Mouse (Mus musculus) cerebellum, postnatal 14 days (tissue): ENCODE measurements around the gene Herc2.
"Not testable (repeated sequence)": the region's sequence is repeated elsewhere in the genome, so short reads cannot be mapped to it uniquely, and the experiment has no call there.

Experiments used
- DNase-seq, 2 experiments: peaks; one replicate each; pipeline ENCODE4 v3.0.0; 2021; ENCODE audit warnings: mixed read lengths in 2 of 2

Gene Herc2

DNA sequence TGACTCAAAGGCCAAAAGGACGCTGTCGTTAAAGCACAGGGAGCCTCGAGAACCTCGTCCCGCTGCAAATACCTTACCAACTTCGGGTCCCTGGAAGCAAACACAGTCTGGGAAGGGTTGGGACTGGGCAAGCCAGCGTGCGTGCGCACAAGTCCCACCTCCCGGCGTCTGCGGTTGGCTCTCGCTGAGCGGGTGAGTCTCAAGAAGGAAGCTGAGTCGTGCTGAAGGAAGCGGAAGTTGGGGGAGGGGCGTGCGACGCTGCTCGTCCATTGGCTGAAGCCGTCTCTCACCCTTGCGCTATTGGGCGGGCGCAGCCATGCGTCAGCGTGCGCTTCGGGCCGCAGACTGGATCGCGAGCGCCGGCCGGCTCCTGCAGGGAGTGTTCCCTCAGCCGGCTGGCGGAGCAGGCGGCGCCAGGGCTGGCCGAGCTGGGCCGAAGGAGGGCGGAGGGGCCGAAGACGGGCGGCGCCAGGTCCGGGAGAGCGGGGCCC lies at the start of gene Herc2:
Gene Herc2, plus strand, starts transcription at position 366 of the 491 bp plus-strand sequence.
- peak; percentile 99 for DNase-seq

DNA sequence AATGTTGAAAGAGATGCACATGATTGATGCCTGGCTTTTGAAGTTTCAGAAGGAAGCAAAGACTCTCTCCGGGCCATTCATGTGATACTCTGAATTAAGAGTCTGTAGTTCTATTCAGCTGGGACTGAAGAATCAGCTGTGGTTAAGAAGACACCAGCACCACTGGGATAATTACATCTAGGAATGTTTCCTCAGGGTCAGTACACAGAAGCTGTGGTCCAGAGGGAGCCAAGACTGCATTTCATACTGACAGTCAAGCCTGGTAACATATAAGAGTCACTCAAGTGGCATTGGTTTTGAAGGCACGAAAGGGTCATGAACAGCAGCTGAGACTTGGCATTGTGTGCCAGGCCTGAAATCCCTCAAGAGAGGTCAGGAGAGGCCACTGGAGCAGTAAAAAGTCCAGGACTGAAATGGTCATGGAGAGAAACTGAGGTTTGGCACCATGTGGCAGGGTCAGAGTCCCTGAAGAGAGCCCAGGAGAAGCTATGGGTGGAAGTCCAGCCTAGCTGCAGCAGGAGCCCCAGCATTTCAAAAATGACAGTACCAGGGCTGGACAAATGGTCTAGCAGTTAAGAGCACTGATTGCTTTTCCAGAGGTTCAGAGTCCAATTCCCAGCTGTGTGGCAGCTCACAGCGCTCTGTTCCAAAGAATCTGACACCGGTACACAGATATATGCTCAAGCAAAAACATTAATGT lies 39.5 kb upstream of the Herc2 start:
- no peak for DNase-seq

DNA sequence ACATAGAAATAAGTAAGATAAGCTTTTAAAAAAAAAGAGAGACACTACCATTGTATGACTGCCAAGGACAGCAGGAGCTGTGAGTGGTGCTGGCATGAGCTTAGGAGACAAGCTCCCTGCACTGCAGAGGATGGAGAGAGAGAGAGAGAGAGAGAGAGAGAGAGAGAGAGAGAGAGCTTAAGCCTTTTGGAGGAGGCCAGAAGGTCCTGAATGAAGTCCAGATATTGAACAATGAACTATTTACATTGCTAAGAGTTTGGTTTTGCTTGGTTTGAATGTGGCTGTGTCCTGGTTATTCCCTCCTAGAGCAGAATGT lies 39.0 kb upstream of the Herc2 start:
- DNase-seq, result no peak

DNA sequence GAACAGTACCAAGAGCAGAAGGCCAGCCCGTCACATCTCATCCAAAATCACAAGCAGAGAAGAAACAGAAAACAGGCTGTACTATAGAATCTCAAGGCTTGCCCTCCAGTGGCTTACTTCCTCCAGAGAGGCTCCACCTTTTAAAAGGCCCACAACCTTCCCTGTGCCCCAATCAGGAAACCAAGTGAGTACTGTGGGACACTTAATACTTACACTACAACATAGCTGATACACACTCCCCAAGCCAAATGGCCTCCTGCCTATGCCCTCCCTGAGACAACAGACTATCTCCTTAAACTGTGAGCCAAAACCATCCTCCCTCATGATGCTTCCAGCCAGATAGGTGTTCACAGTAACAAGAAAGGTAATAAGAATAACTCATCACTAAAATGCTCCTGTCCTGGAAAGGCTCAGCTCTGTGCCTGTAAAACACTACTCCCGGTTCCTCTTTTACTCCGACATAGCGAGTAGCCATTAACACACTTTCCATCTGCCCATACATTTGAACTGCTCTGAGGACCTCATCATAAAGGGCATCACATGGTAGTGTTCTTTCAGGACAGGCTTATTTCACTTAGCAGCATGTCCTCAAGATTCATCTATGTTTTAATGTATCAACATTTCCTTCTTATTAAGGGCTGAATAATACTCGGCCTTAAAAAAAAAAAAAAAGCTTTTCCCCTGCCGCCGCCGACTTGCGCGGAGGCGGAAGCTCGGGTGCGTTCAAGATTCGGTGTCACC lies 36.6 kb upstream of the Herc2 start:
- no peak for DNase-seq

DNA sequence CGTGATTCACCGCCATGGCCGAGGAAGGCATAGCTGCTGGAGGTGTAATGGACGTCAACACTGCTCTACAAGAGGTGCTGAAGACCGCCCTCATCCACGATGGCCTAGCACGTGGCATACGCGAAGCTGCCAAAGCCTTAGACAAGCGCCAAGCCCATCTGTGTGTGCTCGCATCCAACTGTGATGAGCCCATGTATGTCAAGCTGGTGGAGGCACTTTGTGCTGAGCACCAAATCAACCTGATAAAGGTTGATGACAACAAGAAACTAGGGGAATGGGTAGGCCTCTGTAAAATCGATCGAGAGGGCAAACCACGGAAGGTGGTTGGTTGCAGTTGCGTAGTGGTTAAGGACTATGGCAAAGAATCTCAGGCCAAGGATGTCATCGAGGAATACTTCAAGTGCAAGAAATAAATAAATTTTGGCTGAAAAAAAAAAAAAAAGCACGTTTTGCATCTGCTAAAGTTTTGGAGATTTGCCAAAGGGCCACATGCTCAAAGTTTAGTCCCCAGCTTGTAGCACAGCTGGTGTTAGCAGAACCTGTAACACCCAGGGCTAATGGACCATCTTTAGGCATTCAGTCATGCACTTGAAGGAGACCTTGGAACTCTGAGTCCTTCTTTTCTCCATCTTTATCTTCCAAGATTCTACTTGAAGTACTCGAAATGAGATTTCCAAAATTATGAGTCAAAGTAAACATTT lies 35.8 kb upstream of the Herc2 start:
- DNase-seq, result not testable (repeated sequence)

DNA sequence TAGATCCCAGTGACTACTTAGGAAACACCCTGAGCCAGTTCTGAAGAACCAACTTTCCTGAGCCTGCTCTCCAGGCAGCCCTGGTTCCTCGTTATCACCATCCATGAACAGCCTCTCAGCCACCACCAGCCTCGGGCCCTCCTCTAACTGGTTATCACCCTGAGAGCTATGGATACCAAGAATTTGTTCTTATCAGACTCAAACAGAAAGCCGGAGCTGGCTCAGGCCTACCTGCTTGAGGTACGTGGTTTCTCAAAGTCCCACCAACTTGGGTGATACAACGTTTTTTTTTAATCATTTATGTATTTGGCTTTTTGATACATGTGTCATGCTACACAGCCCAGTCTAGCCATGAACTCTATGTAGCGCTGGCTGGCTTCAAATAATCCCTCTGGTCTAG lies 34.8 kb upstream of the Herc2 start:
- no peak for DNase-seq

DNA sequence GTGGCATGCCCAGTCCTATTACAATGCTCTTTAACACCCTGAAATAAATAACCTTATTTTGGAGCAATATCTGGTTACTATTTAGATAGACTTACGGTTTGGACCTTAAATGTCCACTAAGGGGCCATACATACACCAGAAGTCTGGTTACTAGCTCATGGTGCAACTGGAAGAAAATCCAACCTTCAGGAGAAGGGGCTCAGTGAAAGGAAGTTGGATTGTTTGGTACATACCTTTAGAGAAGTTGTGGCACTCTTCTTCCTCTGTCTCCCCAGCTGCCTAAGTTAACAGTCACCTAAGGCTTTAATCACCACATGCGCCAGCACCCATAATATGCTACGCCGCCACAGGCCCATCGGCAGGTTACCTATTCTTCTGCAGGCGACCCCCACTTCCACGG lies 34.2 kb upstream of the Herc2 start:
- DNase-seq, result no peak

DNA sequence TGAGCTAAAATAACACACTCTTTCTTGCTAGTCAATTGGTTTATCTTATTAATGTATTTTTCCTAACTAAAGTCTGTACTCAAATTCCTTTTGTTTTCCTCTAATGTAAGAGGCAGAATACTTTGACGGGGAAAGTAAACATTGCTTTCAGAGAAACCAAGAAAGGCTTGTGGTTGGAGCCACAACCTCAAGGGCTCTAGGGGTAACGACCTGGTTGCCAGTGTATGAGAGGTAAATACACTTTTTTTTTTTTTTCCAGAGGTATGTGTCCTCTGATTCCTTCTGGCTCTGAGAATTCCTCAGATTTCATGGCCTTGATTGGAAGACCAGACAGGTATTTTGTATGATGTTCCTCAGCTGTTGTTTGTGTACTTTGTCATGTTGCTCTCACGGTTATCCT lies 32.2 kb upstream of the Herc2 start:
- DNase-seq, result no peak

DNA sequence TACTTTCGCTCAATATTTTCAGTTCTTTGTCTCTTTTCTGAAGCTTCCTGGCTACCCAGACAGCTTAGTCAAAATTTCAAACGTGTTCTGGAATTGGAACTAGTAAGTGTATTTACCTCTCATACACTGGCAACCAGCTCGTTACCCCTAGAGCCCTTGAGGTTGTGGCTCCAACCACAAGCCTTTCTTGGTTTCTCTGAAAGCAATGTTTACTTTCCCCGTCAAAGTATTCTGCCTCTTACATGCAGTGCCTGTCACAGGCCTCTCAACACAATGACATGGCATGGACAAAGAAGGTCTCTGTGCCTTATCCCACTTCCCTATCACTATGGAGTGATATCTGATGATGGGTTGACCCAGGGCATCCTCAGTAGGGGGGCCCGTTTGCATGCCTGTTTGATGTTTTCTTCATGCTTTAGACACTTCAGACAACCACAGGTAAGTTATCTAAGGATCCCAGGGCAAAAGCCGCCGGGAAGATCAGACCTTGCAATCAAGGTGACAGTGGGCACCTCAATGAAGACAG lies 31.5 kb upstream of the Herc2 start:
- DNase-seq, result no peak

DNA sequence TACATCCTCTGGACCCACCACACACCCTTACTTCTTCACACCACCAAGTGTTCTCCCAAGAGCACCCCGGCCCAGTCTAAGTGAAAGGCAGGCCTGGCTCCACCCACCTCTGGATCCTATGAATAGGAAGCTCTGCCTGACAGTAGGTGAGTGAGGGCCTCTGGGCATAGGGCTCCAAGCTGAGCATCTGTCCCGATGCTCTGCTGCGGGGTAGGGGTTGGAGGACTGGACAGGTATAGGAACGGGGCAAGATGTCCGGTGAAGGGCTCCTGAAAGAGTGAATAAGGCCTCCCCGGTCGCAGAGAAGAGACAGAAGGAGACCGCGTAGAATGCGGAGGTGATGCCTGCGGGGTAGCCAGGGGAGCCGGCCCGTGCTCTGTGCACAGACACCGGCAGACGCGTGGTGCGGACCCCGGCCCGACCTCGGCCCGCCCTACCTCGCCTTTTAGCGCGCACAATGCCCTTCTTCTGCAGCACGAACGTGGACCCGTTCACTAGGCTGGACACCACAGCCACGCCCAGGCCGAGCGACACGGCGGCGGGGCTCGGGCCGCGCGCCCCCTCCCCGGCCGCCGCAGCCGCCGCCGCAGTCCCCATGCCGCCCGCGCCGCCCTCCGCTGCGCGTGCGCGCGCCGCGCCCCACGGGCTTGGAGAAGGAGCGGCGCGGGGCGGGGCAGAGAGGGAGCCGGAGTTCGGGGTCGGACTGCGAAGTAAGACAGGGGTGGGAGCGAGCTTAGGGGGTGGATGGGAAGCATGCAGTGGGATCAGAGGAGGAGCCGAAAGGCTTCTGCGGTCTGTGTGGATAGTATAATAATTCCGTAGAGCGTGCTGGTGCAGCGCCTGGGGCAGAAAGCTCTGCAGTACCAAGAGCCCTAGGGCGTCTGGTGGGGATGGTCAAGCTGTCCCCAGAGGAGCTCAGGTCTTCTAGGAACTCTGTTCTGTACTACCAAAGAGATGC lies 30.7 kb upstream of the Herc2 start:
- peak; percentile 76 to 77 for DNase-seq

DNA sequence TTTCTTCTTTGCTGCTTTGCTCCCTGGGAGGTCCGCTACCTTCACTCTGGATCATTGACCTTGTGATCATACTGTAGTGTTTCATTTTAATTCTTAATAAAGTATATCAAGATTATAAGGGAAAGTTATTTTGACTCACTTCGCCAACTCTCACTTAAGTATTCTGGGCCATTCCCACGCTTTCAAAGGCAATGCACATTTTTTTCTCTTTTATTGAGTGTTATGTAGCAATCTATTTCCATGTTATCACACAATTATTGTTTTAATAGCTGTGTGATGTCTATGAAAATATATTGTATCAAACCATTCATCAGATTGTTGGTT lies 30.1 kb upstream of the Herc2 start, which contains the start of gene Nipa1:
Gene Nipa1, minus strand, starts transcription at position 25 of the 324 bp plus-strand sequence.
- no peak for DNase-seq

DNA sequence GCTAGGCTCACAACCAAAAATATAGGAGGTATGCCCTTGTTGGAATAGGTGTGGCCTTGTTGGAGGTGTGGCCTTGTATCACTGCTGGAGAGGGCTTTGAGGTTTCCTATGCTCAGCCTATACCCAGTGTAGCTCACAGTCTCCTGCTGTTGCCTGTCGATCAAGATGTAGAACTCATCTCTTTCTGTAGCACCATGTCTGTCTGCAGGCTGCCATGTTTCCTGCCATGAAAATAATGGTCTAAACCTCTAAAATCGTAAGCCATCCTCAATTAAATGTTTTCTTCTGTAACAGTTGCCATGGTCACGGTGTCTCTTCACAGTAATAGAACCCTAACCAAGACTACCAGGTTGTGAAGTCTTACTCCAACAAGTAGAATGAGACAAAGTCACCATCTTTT lies 26.4 kb upstream of the Herc2 start:
- no peak for DNase-seq

DNA sequence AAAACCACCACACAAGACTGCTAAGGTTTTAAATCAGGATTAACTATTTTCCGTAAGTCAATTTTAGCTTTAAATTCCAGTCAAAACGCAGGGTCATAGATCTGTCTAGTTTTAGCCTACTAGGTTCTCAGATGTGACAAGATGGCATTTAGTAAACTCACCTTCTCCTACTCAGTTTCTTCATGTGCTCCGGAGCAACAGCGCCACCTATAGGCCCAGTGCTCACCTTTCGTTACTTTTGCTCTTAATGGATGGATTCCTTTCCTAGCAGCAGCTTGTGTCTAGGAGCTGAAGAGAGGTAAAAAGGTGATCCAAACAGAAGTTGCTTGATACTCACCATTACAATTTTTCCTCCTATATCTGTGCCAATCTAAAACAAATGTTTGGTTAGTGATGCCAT lies 7.6 kb upstream of the Herc2 start:
- peak; percentile 80 to 89 for DNase-seq

DNA sequence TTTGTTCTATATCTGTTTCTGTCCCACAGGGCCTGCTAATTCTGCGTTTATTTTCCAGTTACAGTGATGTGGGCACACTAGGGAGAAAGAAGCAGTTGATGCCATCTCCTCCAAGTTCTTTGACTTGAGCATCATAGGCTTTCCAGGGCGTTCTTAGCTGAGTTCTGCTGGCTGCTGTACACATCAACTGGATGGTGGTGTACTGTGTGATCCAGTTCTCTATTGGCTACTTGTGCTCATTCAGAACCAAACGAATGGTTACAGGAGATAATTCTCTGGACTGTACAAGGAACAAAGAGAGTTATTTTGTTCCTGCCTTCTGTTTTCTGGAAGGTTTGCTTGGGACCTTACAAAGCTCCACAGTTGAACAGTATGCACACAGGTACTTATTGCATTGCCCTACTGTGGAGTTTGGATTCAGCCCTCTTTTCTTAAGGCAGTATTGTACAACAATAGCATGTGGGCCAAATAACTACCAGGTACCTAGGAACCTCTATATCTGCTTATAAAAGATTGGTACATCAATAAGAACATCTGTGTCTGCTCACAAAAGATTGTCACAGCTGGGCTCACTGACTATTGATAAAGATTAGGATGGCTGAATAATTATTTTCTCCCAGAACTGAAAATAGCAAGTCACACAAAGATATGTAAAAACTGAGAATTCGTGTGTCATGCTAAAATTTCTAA lies 6.3 kb upstream of the Herc2 start:
- no peak for DNase-seq

DNA sequence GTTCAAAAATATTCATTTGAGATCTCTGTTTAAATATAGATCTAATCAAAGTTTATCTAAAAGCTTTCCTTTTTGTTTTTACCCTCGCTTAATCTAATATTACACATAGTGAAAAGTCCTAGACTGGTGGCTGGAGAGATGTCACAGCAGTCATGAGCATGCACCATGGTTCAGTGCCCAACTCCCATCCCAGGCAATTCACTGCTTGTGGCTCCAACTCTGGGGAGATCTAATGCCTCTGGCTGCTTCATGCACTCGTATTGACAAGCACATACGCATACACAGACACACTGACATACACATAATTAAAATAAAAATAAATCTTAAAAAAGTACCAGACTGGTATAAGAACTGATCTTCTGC lies 5.7 kb upstream of the Herc2 start:
- DNase-seq, result no peak

DNA sequence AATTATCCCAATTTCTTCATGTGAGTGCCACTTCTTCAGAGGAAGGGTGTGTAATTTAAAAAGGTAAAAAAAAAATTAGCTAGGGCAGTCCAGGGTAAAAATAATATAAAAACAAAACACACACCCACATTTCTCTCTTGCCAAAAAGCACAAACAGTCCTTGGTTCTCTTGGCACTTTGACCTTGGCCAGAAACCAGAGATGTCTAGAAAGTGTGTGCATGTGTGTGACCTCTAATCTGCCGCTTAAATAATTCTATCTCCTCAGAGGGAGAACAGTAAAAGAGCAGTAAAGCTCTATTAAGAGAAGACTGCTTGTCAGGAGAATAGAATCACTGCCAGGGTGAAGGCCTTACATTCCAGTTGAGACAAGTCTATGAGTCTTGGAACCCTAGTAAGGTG lies 2.8 kb upstream of the Herc2 start:
- no peak for DNase-seq

DNA sequence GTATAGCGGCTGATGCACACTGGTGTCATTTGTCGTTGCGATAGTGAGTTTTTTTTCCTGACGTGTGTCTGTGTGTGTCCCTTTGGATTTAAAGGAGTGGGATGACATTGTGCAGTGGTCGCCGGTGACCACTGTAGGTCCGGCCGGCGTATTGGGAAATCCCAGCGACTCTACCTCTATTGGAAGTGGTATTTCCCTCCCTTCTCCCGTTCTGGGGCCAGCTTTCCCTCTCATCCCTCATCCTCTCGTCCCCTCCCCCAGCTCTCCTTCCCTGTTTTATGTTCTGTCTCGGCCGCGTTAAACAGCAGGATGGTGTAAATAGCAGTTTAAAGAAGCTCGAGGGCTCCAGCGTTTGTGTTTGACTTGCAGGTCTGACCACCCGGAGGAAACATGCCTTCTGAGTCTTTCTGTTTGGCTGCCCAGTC lies 503 bp downstream of the Herc2 start:
- peak; percentile 53 to 59 for DNase-seq

DNA sequence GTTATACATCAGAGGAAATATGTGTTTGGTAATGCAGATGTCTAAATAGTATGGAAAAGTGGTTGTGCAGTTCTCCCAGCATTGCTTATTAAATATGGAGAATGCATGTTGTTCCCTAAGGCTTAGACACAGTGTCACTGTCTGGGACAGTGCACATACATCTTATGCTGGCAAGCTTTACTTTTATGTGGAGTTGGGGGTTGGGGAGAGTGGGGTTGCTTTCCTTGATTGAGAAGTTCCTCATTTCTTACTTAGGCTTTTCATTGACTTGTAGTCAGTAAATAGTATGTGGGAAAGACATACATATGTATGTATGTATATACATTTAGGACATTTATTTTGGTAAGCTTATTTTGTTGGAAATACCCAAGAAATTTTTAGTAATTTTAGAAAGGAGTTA lies 3.0 kb downstream of the Herc2 start:
- DNase-seq, result no peak

DNA sequence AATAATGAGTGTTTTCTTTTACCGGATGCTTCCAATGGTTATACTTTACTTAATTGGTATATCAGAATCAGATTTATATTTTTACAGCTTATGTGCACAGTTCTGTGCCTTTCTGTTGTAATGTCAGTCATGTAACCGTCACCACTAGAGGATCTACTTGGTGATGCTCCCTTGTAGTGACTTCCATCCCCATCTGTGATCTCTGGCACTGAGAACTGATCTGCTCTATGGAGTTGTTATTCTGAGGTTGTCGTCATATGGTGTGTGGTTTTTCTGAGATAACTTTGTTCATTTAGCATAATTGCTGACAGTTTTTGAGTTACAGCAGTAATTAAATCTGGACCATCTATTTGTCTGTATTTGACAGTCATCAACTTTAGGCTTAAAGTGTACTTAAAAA lies 5.3 kb downstream of the Herc2 start:
- DNase-seq, result peak in 1 of 2 experiments; percentile 35

DNA sequence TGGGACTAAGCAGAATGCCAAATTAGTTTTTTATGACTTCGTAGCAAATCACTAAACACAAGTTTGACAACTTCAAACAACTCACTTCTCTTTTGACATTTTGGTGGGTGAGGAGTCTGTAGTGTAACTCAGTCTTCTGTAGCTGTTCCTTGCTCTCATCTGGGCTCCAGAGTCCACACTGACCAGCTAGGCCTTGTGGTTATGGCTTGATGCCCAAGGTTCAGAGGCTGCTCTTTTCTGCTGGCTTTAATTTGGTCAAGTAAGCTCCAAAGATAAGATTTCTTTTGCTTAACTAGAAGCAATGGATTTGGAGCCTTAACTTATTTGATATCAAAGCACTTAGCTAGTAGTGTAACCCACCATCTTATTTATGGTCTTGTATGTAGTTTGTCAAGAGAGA lies 14.9 kb downstream of the Herc2 start:
- no peak for DNase-seq

DNA sequence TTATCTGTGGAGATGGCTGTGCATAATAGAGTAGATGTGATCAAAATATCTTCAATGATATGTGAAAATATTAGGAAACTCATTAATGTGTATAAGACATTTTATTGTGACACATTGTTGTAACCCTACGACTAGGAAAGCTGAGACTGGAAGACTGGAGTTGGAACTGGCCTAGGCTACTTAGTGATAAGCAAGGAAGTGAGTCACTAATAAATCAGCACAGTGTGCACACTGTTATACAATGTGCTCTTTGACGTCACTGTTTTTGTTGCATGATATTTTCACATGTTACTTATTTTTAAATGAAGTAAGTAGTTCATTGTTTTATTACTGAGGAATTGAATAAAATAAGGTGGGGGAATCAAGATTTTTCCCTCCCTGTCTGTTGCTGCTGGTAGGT lies 16.1 kb downstream of the Herc2 start:
- no peak for DNase-seq

DNA sequence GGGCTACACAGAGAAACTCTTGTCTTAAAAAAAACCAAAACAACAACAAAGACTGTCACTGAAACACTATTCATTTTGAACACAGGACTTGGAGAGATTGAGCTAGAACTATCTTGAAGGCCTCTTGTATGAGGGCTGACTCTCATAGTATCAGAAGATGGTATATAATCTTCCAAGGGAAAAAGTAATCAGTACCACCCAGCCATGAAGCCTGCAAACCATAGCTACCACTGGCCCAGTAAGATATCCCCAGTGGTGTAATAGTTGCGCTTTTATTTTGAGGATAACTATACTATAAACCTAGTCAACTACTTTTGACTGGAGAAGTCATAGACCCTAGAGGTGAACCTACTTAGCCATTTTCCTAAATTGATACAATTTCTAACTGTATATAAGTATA lies 16.6 kb downstream of the Herc2 start:
- DNase-seq, result no peak
